Mouse (Mus musculus) heart, postnatal 0 days (tissue): ENCODE results near the gene Gbx2.

Source experiments
- CTCF ChIP-seq: IDR thresholded peaks from 2 replicates; pipeline ENCODE4 v1.5.1; 2016; ENCODE audit warnings: antibody characterized with exemption, control low read depth, low read depth
- EP300 ChIP-seq: IDR thresholded peaks from 2 replicates; pipeline ENCODE4 v1.6.1; 2016; ENCODE audit warnings: antibody characterized with exemption, low read depth

DNA sequence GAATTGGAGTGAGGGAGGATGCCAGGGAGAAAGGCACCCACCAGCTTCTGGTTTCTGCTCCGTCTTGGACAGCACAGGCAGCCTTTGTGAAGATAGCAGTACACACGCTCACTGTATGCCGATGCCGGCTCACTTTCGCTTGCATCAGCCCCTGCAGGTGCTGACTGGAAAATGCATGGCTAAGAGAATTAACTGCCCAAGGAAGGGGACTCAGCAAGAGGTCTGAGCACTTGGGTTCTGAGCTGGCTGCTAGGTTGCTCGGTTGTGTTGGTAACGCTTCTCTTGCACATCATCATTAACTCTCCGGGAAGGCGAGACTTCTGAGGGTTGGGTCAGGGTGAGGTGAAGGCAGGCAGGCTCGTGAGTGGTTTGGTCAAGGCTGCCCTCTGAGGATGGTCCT, 9.2 kb downstream of the Gbx2 start:
- TF ChIP-seq CTCF = no peak
- no peak for TF ChIP-seq EP300
